Mouse (Mus musculus) hindbrain, embryonic 11.5 days (tissue): ENCODE measurements around the gene Immp2l. TPM values are rescaled to one million over a fixed set of nuclear protein-coding genes. Genes with fewer than 3 reads are reported as not detected.
A peak's percentile ranks its signal among the peaks of the same experiment; 100 is the strongest.

Experiments used
- ATAC-seq: fragments of 200-750 bp; cut with Nextera tagmentation; 2 replicates; pipeline ENCODE4 v1.8.0; 2017; ENCODE audit warnings: mild to moderate bottlenecking, moderate TSS enrichment, moderate library complexity; ENCODE audit not compliant: low FRiP score
- DNase-seq: peaks from one replicate; pipeline ENCODE4 v3.0.0-alpha.2; 2015; ENCODE audit warnings: low spot score
- H3K27ac ChIP-seq: fragments of 300-500 bp; sonication (generic); 2 replicates; pipeline ENCODE4 v1.5.1; 2014; ENCODE audit warnings: mild to moderate bottlenecking, low read depth, low read length
- H3K27me3 ChIP-seq: fragments of 300-500 bp; sonication (generic); 2 replicates; pipeline ENCODE4 v1.6.1; 2014; ENCODE audit warnings: mild to moderate bottlenecking, low read length, moderate library complexity, mixed read lengths; ENCODE audit not compliant: control insufficient read depth, insufficient read depth
- H3K36me3 ChIP-seq: fragments of 300-500 bp; sonication (generic); 2 replicates; pipeline ENCODE4 v1.6.1; 2014; ENCODE audit warnings: mild to moderate bottlenecking, low read length, moderate library complexity, mixed read lengths; ENCODE audit not compliant: control insufficient read depth, insufficient read depth
- H3K4me1 ChIP-seq: fragments of 300-500 bp; sonication (generic); replicated peaks from 2 replicates; pipeline ENCODE4 v1.6.1; 2014; ENCODE audit warnings: low read length, mixed read lengths; ENCODE audit not compliant: control insufficient read depth, insufficient read depth
- H3K4me2 ChIP-seq: fragments of 300-500 bp; sonication (generic); replicated peaks from 2 replicates; pipeline ENCODE4 v1.6.1; 2014; ENCODE audit warnings: mild to moderate bottlenecking, low read depth, low read length
- H3K4me3 ChIP-seq: fragments of 300-500 bp; sonication (generic); 2 replicates; pipeline ENCODE4 v1.5.1; 2014; ENCODE audit warnings: low read depth, low read length
- H3K9ac ChIP-seq: fragments of 300-500 bp; sonication (generic); 2 replicates; pipeline ENCODE4 v1.6.1; 2014; ENCODE audit warnings: low read depth, low read length
- H3K9me3 ChIP-seq: fragments of 300-500 bp; sonication (generic); 2 replicates; pipeline ENCODE4 v1.6.1; 2016; ENCODE audit warnings: low read length; ENCODE audit not compliant: control insufficient read depth
- WGBS: fragments of 180-500 bp; shearing (Covaris S2); extraction: QIAGEN DNeasy Blood & Tissue Kit; methylation state at CpG from one replicate; pipeline ENCODE4 v1.1.7; 2014; 5-methylcytosine and 5-hydroxymethylcytosine counted together
- polyA plus RNA-seq: library from polyadenylated mRNA; unstranded; fragments of >200 nt; fragmentation: Nextera tagmentation; extraction: Ambion mirVana; gene quantifications from 2 replicates; pipeline ENCODE4 v1.2.1, GENCODE M21; 2014

The Immp2l gene
- polyA plus RNA-seq, 1 experiment from 2014 or later = 9.3 TPM

GRCm38 (mm10) chr12:41487005-41487404, 463.1 kb downstream of the Immp2l start:
- ATAC-seq (0 out of 2 replicates have a peak, but pooled peaks have one; percentile 48), DNase-seq (peak; percentile 76)
- WGBS = 36% methylated on average over 5 of the region's 5 CpGs
- Histone ChIP-seq H3K9ac (no peak overlapping the region), H3K27me3 (no peaks in the 10 kb centered on the region), H3K4me3 (no peak overlapping the region), H3K9me3 (no peaks in the 10 kb centered on the region), H3K27ac (no peak overlapping the region), H3K4me1 (no peaks in the 10 kb centered on the region), H3K4me2 (no peak overlapping the region), H3K36me3 (no peaks in the 10 kb centered on the region)

GRCm38 (mm10) chr12:41494620-41495019, 470.7 kb downstream of the Immp2l start:
- ATAC-seq (no peak), DNase-seq (peak; percentile 6)
- WGBS = 48% methylated on average over 10 of the region's 10 CpGs
- no peak overlapping the region for H3K4me2 ChIP-seq
- H3K9ac ChIP-seq = no peak overlapping the region
- no peaks in the 10 kb centered on the region for H3K27me3 ChIP-seq
- H3K4me1 ChIP-seq = no peaks in the 10 kb centered on the region
- H3K36me3 ChIP-seq = no peaks in the 10 kb centered on the region
- no peaks in the 10 kb centered on the region for H3K9me3 ChIP-seq
- no peak overlapping the region for H3K4me3 ChIP-seq
- no peak overlapping the region for H3K27ac ChIP-seq

DNA sequence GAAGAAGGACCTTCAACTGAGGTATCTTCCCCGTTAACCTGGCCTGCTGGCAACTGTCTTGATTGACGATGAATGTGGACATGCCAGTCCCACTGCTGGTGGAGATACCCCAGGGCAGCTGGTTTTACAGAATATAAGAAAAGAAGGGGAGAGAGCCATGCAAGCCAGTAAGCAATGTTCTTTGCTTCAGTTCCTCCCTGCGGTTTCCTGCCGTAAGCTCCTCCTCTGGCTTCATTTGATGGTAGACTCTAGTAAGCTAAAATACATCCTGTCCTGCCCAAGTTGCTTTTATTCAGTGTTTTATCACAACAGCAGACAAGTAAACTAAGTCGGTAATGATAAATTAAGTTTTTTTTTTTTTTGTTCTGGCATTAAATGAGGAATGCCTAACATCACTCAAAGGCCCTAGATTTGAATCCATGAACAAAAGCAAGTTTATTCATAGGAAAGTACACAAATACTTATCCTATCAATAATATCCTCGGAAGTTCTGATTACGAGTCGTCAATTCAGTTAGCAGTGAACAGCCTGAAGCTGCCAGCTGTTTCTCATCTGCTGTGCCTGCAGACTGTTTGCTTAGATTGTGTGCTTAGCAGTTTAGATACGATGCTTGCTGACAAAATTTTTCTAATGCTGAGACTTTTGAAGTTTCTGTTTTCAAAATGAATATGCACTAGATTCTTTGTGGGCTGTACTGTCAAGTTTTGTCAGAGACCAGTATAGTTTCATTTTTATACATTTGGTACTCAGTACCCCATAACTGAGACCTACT, 476.3 kb downstream of the Immp2l start:
- ATAC-seq = no peak
- H3K27ac ChIP-seq = no peak overlapping the region
- no peaks in the 10 kb centered on the region for H3K27me3 ChIP-seq

DNA sequence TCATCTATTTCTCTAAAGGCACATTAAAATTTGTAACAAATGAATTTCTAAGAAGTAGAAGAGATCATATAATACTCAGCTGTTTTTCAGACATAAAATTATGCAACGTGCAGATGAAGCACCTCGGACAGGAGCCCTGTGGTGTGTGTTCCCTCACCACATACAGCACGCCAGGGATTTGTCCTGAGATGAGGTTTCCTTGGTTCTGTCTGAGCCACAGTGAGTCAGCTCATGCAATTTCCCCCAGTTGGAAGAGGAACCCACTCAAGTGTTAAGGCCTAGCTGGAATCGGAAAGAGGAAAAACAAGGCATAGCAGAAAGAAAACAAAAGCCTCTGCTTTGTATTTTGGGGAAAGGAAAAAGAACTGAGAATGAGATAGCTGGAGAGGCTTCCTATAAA, 484.7 kb downstream of the Immp2l start:
- Histone ChIP-seq H3K4me3 (no peak overlapping the region), H3K27me3 (no peaks in the 10 kb centered on the region), H3K4me1 (no peaks in the 10 kb centered on the region), H3K9me3 (no peaks in the 10 kb centered on the region), H3K9ac (no peak overlapping the region), H3K36me3 (no peaks in the 10 kb centered on the region), H3K27ac (no peak overlapping the region), H3K4me2 (no peak overlapping the region)
- DNase-seq (no peak), ATAC-seq (no peak)
- WGBS = 85% methylated on average over 4 of the region's 4 CpGs

More for the DNA sequence above, 476.3 kb downstream of the Immp2l start:
- 80% methylated on average over 9 of the region's 9 CpGs for WGBS
- no peaks in the 10 kb centered on the region for H3K9me3 ChIP-seq
- no peaks in the 10 kb centered on the region for H3K4me1 ChIP-seq
- no peak for DNase-seq
- no peak overlapping the region for H3K4me3 ChIP-seq
- H3K9ac ChIP-seq = no peak overlapping the region
- no peak overlapping the region for H3K4me2 ChIP-seq
- H3K36me3 ChIP-seq = no peaks in the 10 kb centered on the region

DNA sequence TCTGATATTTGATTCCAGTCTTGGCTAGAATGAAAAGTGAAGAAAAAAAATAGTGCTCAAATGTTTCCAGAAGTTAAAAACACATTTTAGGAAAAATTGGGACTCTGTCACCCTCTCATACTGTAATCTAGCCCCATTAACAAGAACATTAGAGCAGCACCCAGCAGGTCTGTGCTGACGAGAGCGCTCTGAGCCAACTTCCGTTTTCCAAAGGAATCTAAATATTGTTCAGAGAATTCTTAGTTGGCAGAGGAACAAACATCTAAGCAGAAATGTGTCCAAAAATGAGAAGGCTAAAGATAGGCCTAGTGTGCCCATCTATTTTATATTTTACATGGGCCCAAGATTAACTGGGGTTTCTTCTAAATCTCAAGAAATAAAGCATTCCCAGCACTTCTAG, 486.7 kb downstream of the Immp2l start:
- Histone ChIP-seq H3K27ac (no peak overlapping the region), H3K27me3 (no peaks in the 10 kb centered on the region), H3K4me1 (no peaks in the 10 kb centered on the region), H3K4me3 (no peak overlapping the region), H3K36me3 (no peaks in the 10 kb centered on the region), H3K4me2 (no peak overlapping the region), H3K9me3 (no peaks in the 10 kb centered on the region), H3K9ac (no peak overlapping the region)
- no peak for ATAC-seq
- no peak for DNase-seq
- 93% methylated on average over 3 of the region's 3 CpGs for WGBS

DNA sequence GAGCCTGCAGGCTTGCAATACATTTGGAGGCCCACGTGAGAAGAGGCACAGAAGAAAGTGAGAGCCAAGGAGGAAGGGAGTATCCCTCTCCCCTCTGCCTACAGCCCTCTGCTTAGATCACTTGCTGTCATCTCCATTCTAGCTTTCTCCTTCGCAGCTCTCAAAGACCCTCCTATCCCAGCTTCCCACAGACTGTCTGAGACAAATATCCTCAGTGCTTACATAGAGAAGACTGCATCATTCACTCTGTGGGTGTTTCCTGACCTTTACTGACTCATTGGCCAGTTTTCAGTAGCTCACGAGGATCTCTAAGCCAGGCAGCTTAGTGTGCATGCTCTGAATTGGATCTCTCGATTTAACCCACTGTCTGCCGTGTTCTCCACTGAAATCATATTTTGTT, 495.0 kb downstream of the Immp2l start:
- 72% methylated on average over 5 of the region's 5 CpGs for WGBS
- no peak overlapping the region for H3K4me3 ChIP-seq
- no peaks in the 10 kb centered on the region for H3K27me3 ChIP-seq
- no peaks in the 10 kb centered on the region for H3K36me3 ChIP-seq
- no peak overlapping the region for H3K27ac ChIP-seq
- no peak overlapping the region for H3K9ac ChIP-seq
- H3K4me2 ChIP-seq = no peak overlapping the region
- no peaks in the 10 kb centered on the region for H3K4me1 ChIP-seq
- ATAC-seq (no peak), DNase-seq (no peak)
- no peaks in the 10 kb centered on the region for H3K9me3 ChIP-seq

DNA sequence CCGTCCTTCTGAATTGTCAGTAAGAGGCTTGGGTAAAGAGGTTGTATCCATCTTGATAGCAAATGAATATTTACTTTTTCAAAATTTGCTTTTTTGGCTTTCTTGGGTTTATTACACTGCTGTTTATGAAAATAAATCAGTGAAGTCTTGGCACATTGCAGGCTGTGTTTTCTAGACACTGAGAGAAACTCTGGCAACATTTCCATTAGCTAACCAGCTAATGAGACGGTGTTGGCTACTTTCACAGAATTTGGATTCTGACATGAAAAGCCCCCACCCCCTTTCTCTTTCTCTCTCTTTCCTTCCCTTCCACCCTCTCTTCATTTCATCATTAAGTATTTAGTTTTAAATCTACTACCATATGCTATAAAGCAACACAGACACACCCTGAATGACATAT, 496.4 kb downstream of the Immp2l start:
- 83% methylated on average over 2 of the region's 2 CpGs for WGBS
- ATAC-seq = no peak
- DNase-seq = no peak
- H3K4me3 ChIP-seq = no peak overlapping the region
- no peaks in the 10 kb centered on the region for H3K36me3 ChIP-seq
- no peaks in the 10 kb centered on the region for H3K4me1 ChIP-seq
- no peak overlapping the region for H3K27ac ChIP-seq
- H3K9ac ChIP-seq = no peak overlapping the region
- no peak overlapping the region for H3K4me2 ChIP-seq
- H3K27me3 ChIP-seq = no peaks in the 10 kb centered on the region
- no peaks in the 10 kb centered on the region for H3K9me3 ChIP-seq

GRCm38 (mm10) chr12:41521671-41522070, 497.8 kb downstream of the Immp2l start:
- Histone ChIP-seq H3K27me3 (no peaks in the 10 kb centered on the region), H3K9me3 (no peaks in the 10 kb centered on the region), H3K4me3 (no peak overlapping the region), H3K27ac (no peak overlapping the region), H3K4me1 (no peaks in the 10 kb centered on the region), H3K9ac (no peak overlapping the region), H3K36me3 (no peaks in the 10 kb centered on the region), H3K4me2 (no peak overlapping the region)
- WGBS = 83% methylated on average over 2 of the region's 2 CpGs
- no peak for DNase-seq
- no peak for ATAC-seq

DNA sequence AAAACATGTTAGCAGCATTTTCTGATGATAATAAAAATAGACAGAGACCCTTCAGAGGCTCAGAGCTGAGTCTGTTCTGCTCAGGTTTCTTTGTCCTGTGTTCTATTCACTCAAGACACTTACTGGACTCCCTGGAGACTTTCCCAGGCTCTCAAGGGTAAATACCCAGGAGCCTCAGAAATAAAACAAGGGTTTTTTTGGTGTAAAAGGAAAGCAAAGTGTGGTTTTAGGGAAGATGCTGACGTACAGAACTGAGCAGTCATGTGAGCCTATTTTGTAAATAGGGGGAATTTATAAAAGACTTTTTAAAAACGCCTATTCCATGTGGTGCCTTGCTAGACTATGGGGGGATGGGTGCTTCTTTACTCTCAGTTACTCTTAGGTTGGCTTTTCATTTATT, 502.8 kb downstream of the Immp2l start:
- no peak overlapping the region for H3K9ac ChIP-seq
- H3K4me1 ChIP-seq = no peaks in the 10 kb centered on the region
- H3K36me3 ChIP-seq = no peaks in the 10 kb centered on the region
- no peaks in the 10 kb centered on the region for H3K27me3 ChIP-seq
- no peaks in the 10 kb centered on the region for H3K9me3 ChIP-seq
- no peak for ATAC-seq
- H3K27ac ChIP-seq = no peak overlapping the region
- no peak overlapping the region for H3K4me2 ChIP-seq
- DNase-seq = no peak
- no peak overlapping the region for H3K4me3 ChIP-seq
- 45% methylated on average over 2 of the region's 2 CpGs for WGBS
